Mouse (Mus musculus) kidney, postnatal 0 days (tissue): ENCODE results near the gene Gm20388. TPM values are rescaled to one million over a fixed set of nuclear protein-coding genes. Genes with fewer than 3 reads are reported as not detected.

Experiments
- ATAC-seq: fragments of 200-750 bp; cut with Nextera tagmentation; replicated peaks from 2 replicates; pipeline ENCODE4 v1.8.0; 2017; ENCODE audit warnings: low read depth, moderate number of reproducible peaks, moderate TSS enrichment, moderate library complexity; ENCODE audit not compliant: low FRiP score
- DNase-seq: peaks from one replicate; pipeline ENCODE4 v3.0.0-alpha.2; 2016; ENCODE audit warnings: low spot score
- H3K27ac ChIP-seq: fragments of 300-500 bp; sonication (generic); 2 replicates; pipeline ENCODE4 v1.5.1; 2014; ENCODE audit warnings: mild to moderate bottlenecking
- H3K27me3 ChIP-seq: fragments of 300-500 bp; sonication (generic); 2 replicates; pipeline ENCODE4 v1.6.1; 2014; ENCODE audit warnings: low read length, mixed read lengths; ENCODE audit not compliant: insufficient read depth
- H3K36me3 ChIP-seq: fragments of 300-500 bp; sonication (generic); 2 replicates; pipeline ENCODE4 v1.6.1; 2014; ENCODE audit warnings: low read length, mixed read lengths; ENCODE audit not compliant: insufficient read depth
- H3K4me1 ChIP-seq: fragments of 300-500 bp; sonication (generic); replicated peaks from 2 replicates; pipeline ENCODE4 v1.6.1; 2014; ENCODE audit warnings: antibody characterized with exemption, low read length, mixed read lengths; ENCODE audit not compliant: insufficient read depth
- H3K4me2 ChIP-seq: fragments of 300-500 bp; sonication (generic); 2 replicates; pipeline ENCODE4 v1.6.1; 2014; ENCODE audit warnings: mild to moderate bottlenecking, low read length, moderate library complexity, mixed read lengths
- H3K4me3 ChIP-seq: fragments of 300-500 bp; sonication (generic); replicated peaks from 2 replicates; pipeline ENCODE4 v1.5.1; 2014; ENCODE audit warnings: low read depth, low read length
- H3K9ac ChIP-seq: fragments of 300-500 bp; sonication (generic); 2 replicates; pipeline ENCODE4 v1.6.1; 2014; ENCODE audit warnings: low read depth, low read length
- H3K9me3 ChIP-seq: fragments of 300-500 bp; sonication (generic); replicated peaks from 2 replicates; pipeline ENCODE4 v1.6.1; 2016; ENCODE audit warnings: low read length, inconsistent platforms, mixed read lengths
- CTCF ChIP-seq: IDR thresholded peaks from 2 replicates; pipeline ENCODE4 v1.5.1; 2016; ENCODE audit warnings: antibody characterized with exemption, low read depth, mild to moderate bottlenecking, moderate library complexity
- WGBS: fragments of 180-500 bp; shearing (Covaris S2); extraction: QIAGEN DNeasy Blood & Tissue Kit; methylation state at CpG from one replicate; pipeline ENCODE4 v1.1.7; 2014; 5-methylcytosine and 5-hydroxymethylcytosine counted together
- polyA plus RNA-seq: library from polyadenylated mRNA; unstranded; fragments of >200 nt; fragmentation: Nextera tagmentation; extraction: Ambion mirVana; gene quantifications from 2 replicates; pipeline ENCODE4 v1.2.1, GENCODE M21; 2015

The Gm20388 gene
- polyA plus RNA-seq, 1 experiment from 2014 or later = not detected

GRCm38 (mm10) chr8:120119931-120120330 is 209.3 kb downstream of the Gm20388 start:
- Histone ChIP-seq H3K4me2 (no peak overlapping the region), H3K27ac (no peak overlapping the region), H3K4me1 (no peaks in the 10 kb centered on the region), H3K36me3 (no peaks in the 10 kb centered on the region), H3K4me3 (no peak overlapping the region), H3K9me3 (no peaks in the 10 kb centered on the region), H3K9ac (no peak overlapping the region), H3K27me3 (0 out of 2 replicates have a peak, but pooled peaks cover 6% of the 10 kb centered on the region)
- WGBS = 81% methylated on average over 6 of the region's 6 CpGs
- ATAC-seq (no peak), DNase-seq (no peak)
- TF ChIP-seq CTCF = no peak

- Histone ChIP-seq H3K4me1 (0 out of 2 replicates have a peak, but pooled peaks cover 2% of the 10 kb centered on the region), H3K27ac (no peak overlapping the region), H3K27me3 (no peaks in the 10 kb centered on the region), H3K4me3 (no peak overlapping the region), H3K4me2 (no peak overlapping the region), H3K36me3 (no peaks in the 10 kb centered on the region), H3K9ac (no peak overlapping the region), H3K9me3 (no peaks in the 10 kb centered on the region)
- 47% methylated on average over 5 of the region's 5 CpGs for WGBS
- no peak for ATAC-seq
- TF ChIP-seq CTCF = no peak
- DNase-seq = no peak
Observed at GRCm38 (mm10) chr8:120120951-120121350, 210.3 kb downstream of the Gm20388 start.

GRCm38 (mm10) chr8:120124261-120124660 is 213.6 kb downstream of the Gm20388 start:
- DNase-seq = no peak

GRCm38 (mm10) chr8:120124836-120125389 is 214.3 kb downstream of the Gm20388 start:
- WGBS = 53% methylated on average over 7 of the region's 7 CpGs
- DNase-seq = no peak
- Histone ChIP-seq H3K4me2 (no peak overlapping the region), H3K27me3 (no peaks in the 10 kb centered on the region), H3K9ac (no peak overlapping the region), H3K4me3 (no peak overlapping the region), H3K9me3 (no peaks in the 10 kb centered on the region), H3K27ac (no peak overlapping the region), H3K36me3 (no peaks in the 10 kb centered on the region), H3K4me1 (0 out of 2 replicates have a peak, but pooled peaks cover 3% of the 10 kb centered on the region)
- ATAC-seq = no peak
- no peak for TF ChIP-seq CTCF

More at GRCm38 (mm10) chr8:120124261-120124660, 213.6 kb downstream of the Gm20388 start:
- no peak for TF ChIP-seq CTCF
- Histone ChIP-seq H3K27me3 (no peaks in the 10 kb centered on the region), H3K9me3 (no peaks in the 10 kb centered on the region), H3K36me3 (no peaks in the 10 kb centered on the region), H3K4me2 (no peak overlapping the region), H3K9ac (no peak overlapping the region), H3K27ac (no peak overlapping the region), H3K4me1 (0 out of 2 replicates have a peak, but pooled peaks cover 3% of the 10 kb centered on the region), H3K4me3 (no peak overlapping the region)
- WGBS = 42% methylated on average over 6 of the region's 6 CpGs
- no peak for ATAC-seq

GRCm38 (mm10) chr8:120126357-120127161 is 215.9 kb downstream of the Gm20388 start:
- DNase-seq = peak; percentile 49
- H3K9ac ChIP-seq = no peak overlapping the region
- WGBS = 26% methylated on average over 14 of the region's 14 CpGs
- H3K9me3 ChIP-seq = no peaks in the 10 kb centered on the region
- peak overlapping the region; percentile 80 for H3K27ac ChIP-seq
- no peak for TF ChIP-seq CTCF
- no peaks in the 10 kb centered on the region for H3K27me3 ChIP-seq
- 0 out of 2 replicates have a peak, but pooled peaks have one; percentile 41 for ATAC-seq
- no peaks in the 10 kb centered on the region for H3K36me3 ChIP-seq
- no peak overlapping the region for H3K4me3 ChIP-seq
- 0 out of 2 replicates have a peak, but pooled peaks cover 3% of the 10 kb centered on the region for H3K4me1 ChIP-seq
- no peak overlapping the region for H3K4me2 ChIP-seq

GRCm38 (mm10) chr8:120129547-120129946 is 218.9 kb downstream of the Gm20388 start:
- H3K36me3 ChIP-seq = no peaks in the 10 kb centered on the region
- no peaks in the 10 kb centered on the region for H3K27me3 ChIP-seq
- WGBS = 61% methylated on average over 4 of the region's 4 CpGs
- no peaks in the 10 kb centered on the region for H3K9me3 ChIP-seq
- no peak overlapping the region for H3K9ac ChIP-seq
- no peak for TF ChIP-seq CTCF
- DNase-seq = no peak
- no peak overlapping the region for H3K4me2 ChIP-seq
- H3K4me1 ChIP-seq = 0 out of 2 replicates have a peak, but pooled peaks cover 3% of the 10 kb centered on the region
- no peak for ATAC-seq
- H3K27ac ChIP-seq = no peak overlapping the region
- H3K4me3 ChIP-seq = no peak overlapping the region
